Comparison of ENCODE assay signal across 7 mouse cellular contexts in the genomic region with DNA sequence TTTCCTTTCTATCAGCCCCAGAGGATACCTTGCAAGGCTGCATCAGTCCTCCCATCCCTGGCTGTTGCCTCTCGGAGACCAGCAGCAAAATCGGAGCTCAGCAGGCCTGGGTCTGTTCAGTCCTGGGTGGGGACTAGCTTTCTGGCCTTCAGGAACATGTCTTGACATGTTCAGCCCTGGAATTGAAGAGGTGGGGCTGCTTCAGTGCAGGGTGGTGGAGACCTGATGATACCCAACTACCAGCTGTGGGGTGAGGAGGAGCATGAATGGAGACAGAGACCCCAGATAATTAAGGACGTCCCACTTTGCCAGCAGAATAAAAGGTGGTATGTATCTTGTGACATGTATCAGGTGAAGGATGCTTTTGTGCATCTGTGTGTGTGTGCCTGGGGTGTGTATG. TPM values are rescaled to one million over a fixed set of nuclear protein-coding genes. Genes with fewer than 3 reads are reported as not detected.
DNase-seq lines count a peak whose midpoint lies in the region; ATAC-seq lines count a peak whose summit lies in the region.

Gene Cdkn1a, plus strand, starts transcription at position 201 of the 400 bp plus-strand sequence.

- H3K36me3 ChIP-seq in embryonic facial prominence, embryonic 12.5 days = no peaks in the 10 kb centered on the region
- H3K36me3 ChIP-seq in heart, embryonic 12.5 days = no peaks in the 10 kb centered on the region
- H3K36me3 ChIP-seq in stomach, embryonic 16.5 days (ENCODE audit: control insufficient read depth, insufficient read depth, low read length) = no peaks in the 10 kb centered on the region

- no peaks in the 10 kb centered on the region for H3K9me3 ChIP-seq in embryonic facial prominence, embryonic 12.5 days
- H3K9me3 ChIP-seq in heart, embryonic 12.5 days (replicated peaks) = no peaks in the 10 kb centered on the region
- no peaks in the 10 kb centered on the region for H3K9me3 ChIP-seq in stomach, embryonic 16.5 days (replicated peaks; ENCODE audit: control insufficient read depth, low read length)

- no peak for DNase-seq in thymus, postnatal 0 days (ENCODE audit: low spot score)
- DNase-seq in thymus, postnatal 10 days (ENCODE audit: low spot score in 2 of 2) = no peak
- DNase-seq in left cerebral cortex, postnatal 4 days = no peak
- DNase-seq in frontal cortex, postnatal 36 days (ENCODE audit: low spot score in 2 of 2) = no peak

- H3K9ac ChIP-seq in embryonic facial prominence, embryonic 12.5 days = no peak within 1 kb of the TSS
- no peak within 1 kb of the TSS for H3K9ac ChIP-seq in heart, embryonic 12.5 days
- no peak within 1 kb of the TSS for H3K9ac ChIP-seq in stomach, embryonic 16.5 days (ENCODE audit: low read length)

- no peak within 1 kb of the TSS for H3K27ac ChIP-seq in embryonic facial prominence, embryonic 12.5 days
- H3K27ac ChIP-seq in heart, embryonic 12.5 days (ENCODE audit: poor library complexity, severe bottlenecking) = no peak within 1 kb of the TSS
- H3K27ac ChIP-seq in stomach, embryonic 16.5 days (ENCODE audit: low read length) = no peak within 1 kb of the TSS

- H3K27me3 ChIP-seq in embryonic facial prominence, embryonic 12.5 days = peaks cover 36% of the 10 kb centered on the region
- H3K27me3 ChIP-seq in heart, embryonic 12.5 days (replicated peaks) = peaks cover 10% of the 10 kb centered on the region
- no peaks in the 10 kb centered on the region for H3K27me3 ChIP-seq in stomach, embryonic 16.5 days (ENCODE audit: control insufficient read depth, insufficient read depth, low read length)

- H3K4me3 ChIP-seq in embryonic facial prominence, embryonic 12.5 days = no peak within 1 kb of the TSS
- H3K4me3 ChIP-seq in heart, embryonic 12.5 days = no peak within 1 kb of the TSS
- no peak within 1 kb of the TSS for H3K4me3 ChIP-seq in stomach, embryonic 16.5 days (replicated peaks; ENCODE audit: low read length)

- peaks cover 15% of the 10 kb centered on the region for H3K4me1 ChIP-seq in embryonic facial prominence, embryonic 12.5 days
- H3K4me1 ChIP-seq in heart, embryonic 12.5 days (replicated peaks) = peaks cover 21% of the 10 kb centered on the region
- peaks cover 17% of the 10 kb centered on the region; the same call in 1 of the 2 replicates for H3K4me1 ChIP-seq in stomach, embryonic 16.5 days (ENCODE audit: control insufficient read depth, insufficient read depth, low read length)

- 70% methylated on average over 3 of the region's 3 CpGs for WGBS in embryonic facial prominence, embryonic 12.5 days
- 78% methylated on average over 3 of the region's 3 CpGs for WGBS in heart, embryonic 12.5 days
- 71% methylated on average over 3 of the region's 3 CpGs for WGBS in stomach, embryonic 16.5 days

- no peak within 1 kb of the TSS for H3K4me2 ChIP-seq in embryonic facial prominence, embryonic 12.5 days (replicated peaks)
- no peak within 1 kb of the TSS for H3K4me2 ChIP-seq in heart, embryonic 12.5 days
- H3K4me2 ChIP-seq in stomach, embryonic 16.5 days (ENCODE audit: low read depth, low read length) = no peak within 1 kb of the TSS

- ATAC-seq in embryonic facial prominence, embryonic 12.5 days (ENCODE audit: insufficient number of reproducible peaks, insufficient read depth, low FRiP score, low TSS enrichment) = no peak
- no peak for ATAC-seq in heart, embryonic 12.5 days (ENCODE audit: insufficient number of reproducible peaks, low FRiP score)
- ATAC-seq in stomach, embryonic 16.5 days (ENCODE audit: insufficient read depth, low FRiP score) = no peak

- intact Hi-C loops in left cerebral cortex, postnatal 4 days (cut with DNase I) = loop anchor here (5.0 kb wide), 1 partner anchor 33 kb away; no protein-coding TSS in a partner anchor

RNA-seq across cellular contexts. Expression of gene Cdkn1a, which starts in this region (rescaled TPM):
- polyA plus RNA-seq in thymus, postnatal 0 days (2015; fragmentation: Nextera tagmentation; extraction: Ambion mirVana) = 39.3 and 39.7 TPM in 2 replicates
- polyA plus RNA-seq in embryonic facial prominence, embryonic 12.5 days (2016; fragmentation: Nextera tagmentation; extraction: Ambion mirVana) = 48.2 and 55.6 TPM in 2 replicates
- polyA plus RNA-seq in heart, embryonic 12.5 days (2016; fragmentation: Nextera tagmentation; extraction: Ambion mirVana) = 43.2 and 45.3 TPM in 2 replicates
- total RNA-seq in left cerebral cortex, postnatal 4 days (2021) = 10 to 100 TPM; 29.6 to 34.4 TPM
- 144 and 167 TPM in 2 replicates for polyA plus RNA-seq in stomach, embryonic 16.5 days (2015; fragmentation: Nextera tagmentation; extraction: Ambion mirVana)
